Mouse (Mus musculus): ENCODE results near the gene Btbd35f12.
"Not testable (repeated sequence)": the region's sequence is repeated elsewhere in the genome, so short reads cannot be mapped to it uniquely, and the experiment has no call there.

Gene Btbd35f12

GRCm38 (mm10) chrX:33313079-33313478 lies at the start of gene Btbd35f12:
Gene Btbd35f12 (plus strand): TSS chrX:33313379.
- not testable (repeated sequence) for DNase-seq (ENCODE audit: low spot score in 2 of 2)

DNA sequence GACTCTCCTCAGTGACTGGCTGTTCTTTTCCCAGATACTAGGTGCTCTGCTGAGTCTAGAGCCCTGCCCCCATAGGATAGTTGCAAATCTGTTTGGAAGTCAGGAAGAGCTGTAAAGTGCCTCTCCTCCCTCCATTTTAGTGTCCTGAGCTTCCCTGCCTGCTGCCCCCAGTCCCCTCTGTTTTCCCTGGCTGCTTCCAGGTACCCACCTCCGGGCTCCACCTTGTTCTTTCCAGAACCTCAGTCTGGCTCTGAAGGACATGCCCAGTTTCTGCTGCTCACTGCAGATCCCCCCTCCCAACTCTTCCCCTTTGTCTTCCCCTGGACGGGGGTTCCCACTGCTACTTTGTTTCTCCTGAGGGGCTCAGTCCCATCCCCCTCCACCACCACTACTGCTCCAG lies 40.1 kb downstream of the Btbd35f12 start:
- not testable (repeated sequence) for DNase-seq (ENCODE audit: low spot score in 2 of 2)
